Mouse (Mus musculus) cerebellum, adult 11 months (tissue): ENCODE data around the gene Gle1.
"Not testable (repeated sequence)": the region's sequence is repeated elsewhere in the genome, so short reads cannot be mapped to it uniquely, and the experiment has no call there.

ENCODE experiments used
- DNase-seq: peaks from one replicate; pipeline ENCODE4 v3.0.0; 2022

Gene Gle1

DNA sequence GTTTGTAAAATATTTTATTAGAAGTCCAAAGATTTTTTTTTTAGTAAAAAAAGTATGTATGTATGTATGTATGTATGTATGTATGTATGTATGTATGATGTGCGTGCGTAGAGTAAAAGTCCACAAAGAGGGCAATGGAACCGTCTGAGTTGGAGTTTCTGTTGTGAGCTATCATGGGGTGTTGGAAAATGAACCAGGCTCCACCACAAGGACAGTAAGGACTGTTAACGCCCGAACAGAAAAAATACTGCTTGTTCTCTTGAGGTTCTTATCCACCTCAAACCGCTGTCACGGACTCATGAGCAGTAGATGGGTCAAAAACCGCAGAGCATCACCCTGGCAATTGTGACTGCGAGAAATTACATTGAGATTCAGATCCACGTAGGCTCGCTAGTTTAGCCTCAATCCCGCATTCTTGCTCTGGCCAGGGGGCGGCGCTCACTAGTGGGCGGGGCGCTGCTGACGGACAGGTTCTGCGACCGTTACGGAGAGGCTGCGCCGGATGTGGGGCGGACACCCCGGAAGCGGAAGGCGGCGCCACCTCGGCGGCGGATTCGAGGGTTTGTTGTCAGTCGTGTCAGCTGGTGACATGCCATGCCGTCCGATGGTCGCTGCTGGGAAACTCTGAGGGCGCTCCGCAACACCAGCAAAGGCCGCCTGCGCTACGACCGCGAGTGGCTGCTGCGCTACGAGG lies at the start of gene Gle1:
Gene Gle1, plus strand, starts transcription at position 521 of the 694 bp plus-strand sequence.
- peak; percentile 93 for DNase-seq

GRCm38 (mm10) chr2:29886659-29887292 lies 48.5 kb upstream of the Gle1 start:
- not testable (repeated sequence) for DNase-seq

DNA sequence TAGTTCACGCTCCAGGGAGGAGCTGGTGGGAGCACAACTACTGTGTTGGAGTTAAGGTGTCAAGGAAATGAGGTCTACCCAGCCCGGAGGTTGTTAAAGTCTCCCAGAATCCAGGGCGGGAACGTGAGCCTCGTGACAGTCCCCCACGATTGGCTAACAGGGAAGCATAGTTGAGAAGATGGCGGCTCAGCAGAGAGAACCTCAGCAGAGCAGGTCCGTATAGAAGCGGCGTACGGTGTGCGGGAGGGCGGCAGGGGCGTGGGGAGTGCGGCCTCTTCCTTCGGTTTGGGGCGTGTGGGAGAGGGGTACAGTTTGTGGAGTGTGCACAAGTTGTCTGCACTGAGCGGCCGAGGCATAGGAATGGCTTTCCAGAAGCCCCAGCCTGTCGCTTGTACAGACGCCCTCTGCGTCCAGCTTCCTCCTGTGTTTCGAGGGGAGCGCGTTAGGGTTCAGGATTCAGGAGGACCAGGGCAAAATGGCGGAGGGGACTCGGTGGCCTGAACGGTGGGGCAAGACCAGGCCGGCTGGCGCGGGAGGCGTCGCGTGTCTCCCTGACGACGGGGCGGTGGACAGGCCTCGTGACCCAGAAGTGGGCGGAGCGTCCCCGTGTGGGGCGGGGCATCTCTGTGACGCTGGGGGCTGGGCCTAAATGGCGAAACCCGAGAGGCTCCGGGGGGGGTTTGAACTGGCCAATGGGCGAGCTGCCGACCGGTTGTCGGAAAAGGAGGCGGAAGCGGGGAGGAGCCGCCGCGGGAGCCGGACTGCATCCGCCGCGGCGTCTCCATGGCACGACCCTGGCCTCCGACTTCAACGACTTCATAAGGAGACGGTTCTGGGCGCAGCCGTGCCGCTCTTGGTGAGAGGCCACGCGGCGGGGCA lies 45.9 kb upstream of the Gle1 start, which contains the start of gene Odf2:
Gene Odf2, plus strand, starts transcription at position 156 of the 879 bp plus-strand sequence.
- peak; percentile 100 for DNase-seq

DNA sequence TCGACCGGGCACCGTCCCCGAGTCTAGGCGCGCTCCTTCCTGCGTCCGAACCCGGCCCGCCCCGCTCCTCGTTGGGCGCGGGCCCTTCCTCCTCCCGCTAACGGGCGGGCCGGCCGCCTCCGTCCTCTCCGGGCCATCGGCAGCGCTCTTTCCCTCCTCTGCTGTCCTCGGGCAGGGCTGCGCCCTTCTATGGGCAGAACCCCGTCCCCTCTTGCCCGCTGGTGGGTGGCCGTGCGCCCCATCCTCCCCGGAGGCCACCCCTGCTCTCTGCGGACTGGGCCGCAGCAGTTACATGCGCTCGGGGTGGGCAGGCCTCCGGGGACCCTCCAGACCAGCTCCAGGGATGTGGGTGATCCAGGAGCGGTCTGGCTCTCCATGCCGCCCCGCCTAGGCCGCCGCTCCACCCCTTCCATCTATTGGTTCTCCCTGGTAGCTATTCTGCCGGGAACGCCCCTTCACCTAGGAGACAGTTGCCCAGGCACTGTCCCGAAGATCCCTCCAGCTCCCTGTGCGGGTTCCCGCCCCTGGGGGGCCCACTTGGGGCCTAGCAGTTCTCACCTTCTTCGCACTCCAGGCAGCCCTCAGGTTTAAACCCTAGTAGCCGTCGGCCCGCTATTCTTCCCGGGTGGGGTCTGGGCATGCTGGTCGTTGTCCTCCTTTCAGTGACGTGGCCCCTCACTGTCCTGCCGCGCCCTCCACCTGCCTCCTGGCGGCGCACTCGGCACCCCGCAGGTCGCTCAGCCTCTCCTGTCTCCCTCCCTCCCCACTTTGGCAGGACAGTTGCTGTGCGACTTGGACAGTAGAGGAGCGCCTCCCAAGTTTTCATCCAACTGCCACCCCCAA lies 45.0 kb upstream of the Gle1 start:
- DNase-seq = peak; percentile 89

DNA sequence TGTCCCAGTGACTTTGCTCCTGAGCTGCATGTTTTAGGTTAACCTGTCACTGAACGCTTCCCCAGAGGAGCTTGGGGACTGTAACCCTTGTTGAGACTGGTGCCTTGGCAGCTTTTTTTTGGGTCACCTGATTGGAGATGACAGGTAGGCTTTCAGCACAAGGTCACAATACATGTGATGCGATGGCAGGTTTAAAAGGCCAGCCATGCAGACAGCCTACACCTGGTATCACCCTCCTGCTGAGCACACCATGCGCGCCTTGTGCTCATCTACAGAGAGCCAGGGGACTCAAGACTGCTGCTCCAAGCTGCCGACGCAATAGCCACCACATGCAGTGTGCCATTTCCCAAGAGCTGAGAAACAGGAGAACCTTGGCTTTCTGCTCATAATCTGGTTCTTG lies 43.5 kb upstream of the Gle1 start:
- peak; percentile 57 for DNase-seq

DNA sequence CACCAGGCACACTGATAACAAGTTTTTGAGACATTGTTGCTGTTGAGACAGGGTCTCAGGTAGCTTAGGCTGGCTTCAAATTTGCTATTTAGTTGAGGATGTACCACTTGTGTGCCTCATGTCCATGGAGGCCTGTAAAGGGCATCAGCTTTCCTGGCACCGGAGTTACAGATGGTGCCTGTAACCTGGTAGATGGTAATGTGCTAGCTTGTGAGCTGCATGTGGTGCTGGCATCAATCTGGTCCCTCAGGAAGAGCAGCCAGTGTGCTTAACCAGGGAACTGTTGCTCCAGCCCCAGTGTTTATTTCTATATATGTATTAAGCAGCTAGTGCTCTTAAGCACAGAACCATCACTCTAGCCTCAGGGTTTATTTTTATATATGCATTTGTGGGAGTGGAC lies 39.2 kb upstream of the Gle1 start:
- DNase-seq = no peak

- no peak for DNase-seq
These were observed 37.9 kb upstream of the Gle1 start for GRCm38 (mm10) chr2:29897366-29897765.

DNA sequence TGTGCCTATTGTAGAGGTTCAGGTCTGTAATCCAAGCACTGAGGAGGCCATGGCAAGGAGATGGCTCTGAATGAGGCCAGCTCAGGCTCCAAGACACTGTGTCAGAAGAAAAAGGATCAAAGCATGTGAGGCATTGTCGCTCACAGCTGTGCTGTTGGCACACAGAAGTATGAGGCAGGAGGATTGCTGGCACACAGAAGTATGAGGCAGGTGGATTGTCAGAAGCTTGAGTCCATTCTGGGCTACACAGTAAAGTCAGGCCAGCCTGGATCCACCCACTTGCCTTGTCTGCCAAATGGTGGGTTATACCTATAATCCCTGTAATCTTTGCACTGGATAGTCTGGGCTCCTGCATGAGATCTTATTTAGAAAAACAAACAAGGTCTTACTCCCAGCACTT lies 37.1 kb upstream of the Gle1 start:
- DNase-seq = no peak

- DNase-seq = no peak
These were observed 33.0 kb upstream of the Gle1 start for GRCm38 (mm10) chr2:29902194-29902593.

DNA sequence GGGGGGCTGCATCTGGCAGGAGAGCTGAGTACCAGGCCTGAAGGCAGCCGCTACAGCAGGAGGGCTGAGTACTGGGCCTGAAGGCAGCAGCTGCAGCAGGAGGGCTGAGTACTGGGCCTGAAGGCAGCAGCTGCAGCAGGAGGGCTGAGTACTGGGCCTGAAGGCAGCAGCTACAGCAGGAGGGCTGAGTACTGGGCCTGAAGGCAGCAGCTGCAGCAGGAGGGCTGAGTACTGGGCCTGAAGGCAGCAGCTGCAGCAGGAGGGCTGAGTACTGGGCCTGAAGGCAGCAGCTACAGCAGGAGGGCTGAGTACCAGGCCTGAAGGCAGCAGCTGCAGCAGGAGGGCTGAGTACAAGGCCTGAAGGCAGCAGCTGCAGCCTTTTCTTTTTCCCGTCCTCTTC lies 27.1 kb upstream of the Gle1 start:
- DNase-seq = not testable (repeated sequence)

DNA sequence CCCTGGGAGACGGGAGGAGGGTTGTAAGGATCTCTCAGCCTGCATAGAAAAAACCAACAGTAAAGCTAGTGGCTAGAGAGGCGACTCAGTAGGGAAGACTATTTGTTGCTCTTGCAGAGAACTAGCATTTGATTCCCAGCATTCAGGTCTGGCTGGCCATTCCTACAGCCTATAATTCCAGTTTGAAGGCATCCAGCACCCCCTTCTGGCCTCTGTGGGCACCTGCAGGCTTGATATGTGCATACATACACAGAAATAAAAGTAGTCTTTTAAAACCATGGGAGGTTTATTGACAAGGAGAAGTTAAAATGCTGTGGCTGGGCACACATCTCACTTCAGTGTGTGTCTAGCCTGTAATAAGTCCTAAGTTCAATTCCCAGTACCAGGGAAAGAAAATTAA lies 25.2 kb upstream of the Gle1 start:
- DNase-seq = no peak

GRCm38 (mm10) chr2:29917621-29918020 lies 17.6 kb upstream of the Gle1 start:
- no peak for DNase-seq

- no peak for DNase-seq
These were observed 13.2 kb upstream of the Gle1 start for GRCm38 (mm10) chr2:29922011-29922410.

GRCm38 (mm10) chr2:29926542-29926941 lies 8.7 kb upstream of the Gle1 start:
- DNase-seq = no peak

DNA sequence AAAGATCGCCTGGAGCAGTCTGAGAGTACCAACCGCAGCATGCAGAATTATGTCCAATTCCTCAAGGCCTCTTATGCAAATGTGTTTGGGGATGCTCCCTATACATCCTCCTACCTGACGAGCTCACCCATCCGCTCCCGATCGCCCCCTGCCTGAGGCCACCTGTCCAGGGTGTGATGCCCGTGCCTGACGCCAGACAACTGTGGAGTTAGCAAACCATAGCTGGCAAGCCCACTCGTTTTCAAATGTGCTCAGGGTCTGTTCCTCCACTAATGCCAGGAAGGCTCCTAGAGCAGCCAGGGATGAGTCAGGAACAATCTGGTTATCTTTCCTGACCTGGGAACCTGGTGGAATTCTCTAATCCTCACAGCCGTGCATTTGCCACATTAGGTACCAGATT lies 4.7 kb upstream of the Gle1 start:
- DNase-seq = peak; percentile 95

DNA sequence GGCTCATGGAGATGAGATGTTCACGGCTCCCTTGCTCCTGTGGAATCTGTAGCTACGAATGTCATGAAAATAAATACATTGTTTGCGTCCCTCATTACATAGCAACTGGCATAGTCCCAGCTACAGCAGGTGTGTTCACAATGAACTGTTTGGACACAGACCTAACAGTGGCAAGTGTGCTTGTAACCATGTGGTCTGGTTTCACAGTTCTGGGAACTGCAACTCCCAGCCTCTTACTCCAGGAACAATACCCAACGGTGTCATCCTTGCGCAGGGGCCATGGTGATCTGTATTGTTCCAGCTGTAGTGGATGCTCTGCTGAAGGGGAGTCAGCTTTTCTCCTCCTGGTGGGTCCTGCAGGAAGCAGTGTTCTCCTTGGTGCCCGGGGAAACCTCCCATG lies 4.0 kb upstream of the Gle1 start:
- DNase-seq = no peak

DNA sequence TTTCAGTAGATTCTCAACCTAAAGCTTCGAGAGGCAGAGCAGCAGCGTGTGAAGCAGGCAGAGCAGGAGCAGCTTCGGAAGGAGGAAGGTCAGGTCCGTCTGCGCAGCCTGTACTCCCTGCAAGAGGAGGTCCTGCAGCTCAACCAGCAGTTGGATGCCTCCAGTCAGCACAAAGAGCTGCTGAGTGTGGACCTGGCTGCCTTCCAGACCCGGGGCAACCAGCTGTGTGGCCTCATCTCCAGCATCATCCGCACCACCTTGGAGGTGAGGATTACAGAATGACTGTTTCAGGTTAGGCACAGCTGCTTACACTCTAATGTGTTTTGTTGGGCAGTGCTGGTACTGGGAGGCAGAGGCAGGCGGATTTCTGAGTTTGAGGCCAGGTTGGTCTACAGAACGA lies 4.8 kb downstream of the Gle1 start:
- no peak for DNase-seq

GRCm38 (mm10) chr2:29940826-29941225 lies 5.6 kb downstream of the Gle1 start:
- DNase-seq = no peak

DNA sequence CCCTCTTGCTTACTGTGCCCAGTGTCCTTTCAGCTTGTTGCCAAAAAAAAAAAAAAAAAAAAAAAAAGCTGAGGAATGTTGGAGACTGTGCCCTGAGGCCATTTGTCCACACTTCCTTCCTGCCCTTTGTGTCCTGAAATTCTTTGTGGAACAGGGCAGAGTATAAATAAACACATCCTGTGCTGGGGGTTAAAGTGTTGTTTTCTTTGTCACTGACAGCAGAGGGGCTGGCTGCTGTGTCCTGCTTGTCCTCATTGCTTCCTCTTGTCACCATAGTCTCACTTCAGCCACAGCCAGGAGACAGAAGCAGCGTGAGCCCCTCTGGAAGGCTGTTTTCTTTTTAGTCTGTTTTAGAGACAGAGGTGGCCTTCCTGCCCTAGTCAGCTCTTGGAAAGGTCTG lies 9.5 kb downstream of the Gle1 start:
- no peak for DNase-seq

GRCm38 (mm10) chr2:29948896-29949295 lies 13.7 kb downstream of the Gle1 start:
- no peak for DNase-seq

GRCm38 (mm10) chr2:29961246-29961645 lies 26.0 kb downstream of the Gle1 start:
- no peak for DNase-seq

- peak; percentile 32 for DNase-seq
These were observed 29.4 kb downstream of the Gle1 start for GRCm38 (mm10) chr2:29964354-29965249.
